Mouse (Mus musculus): ENCODE measurements around the gene Gm17093. TPM values are rescaled to one million over a fixed set of nuclear protein-coding genes. Genes with fewer than 3 reads are reported as not detected.

The Gm17093 gene
- not detected for polyA plus RNA-seq (2014; fragmentation: Illumina TruSeq; extraction: RNeasy Lipid Tissue Mini Kit (QIAGEN cat#74804); ENCODE audit: low read depth, low replicate concordance)

DNA sequence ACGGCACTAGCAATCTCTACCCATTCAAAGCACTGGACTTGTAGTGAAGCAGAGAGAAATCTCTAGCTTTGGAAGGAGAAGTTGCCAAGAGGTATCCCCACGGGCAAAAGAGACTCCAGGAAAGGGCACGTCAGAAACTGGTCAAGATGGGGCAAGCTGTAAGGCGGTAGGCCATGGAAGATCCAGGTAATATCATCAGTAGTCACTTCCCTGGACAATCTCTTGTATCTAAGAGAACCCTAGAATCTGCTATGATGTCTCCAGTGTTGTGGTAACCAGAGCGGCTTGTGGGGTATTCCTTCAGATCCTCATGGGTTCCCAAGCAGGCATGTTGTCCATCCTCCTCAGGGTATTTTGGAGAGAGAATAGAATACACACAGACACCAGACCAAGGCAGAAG is at the start of gene Gm17093:
Gene Gm17093 (plus strand): TSS at position 301 of the 400 bp plus-strand sequence.

DNA sequence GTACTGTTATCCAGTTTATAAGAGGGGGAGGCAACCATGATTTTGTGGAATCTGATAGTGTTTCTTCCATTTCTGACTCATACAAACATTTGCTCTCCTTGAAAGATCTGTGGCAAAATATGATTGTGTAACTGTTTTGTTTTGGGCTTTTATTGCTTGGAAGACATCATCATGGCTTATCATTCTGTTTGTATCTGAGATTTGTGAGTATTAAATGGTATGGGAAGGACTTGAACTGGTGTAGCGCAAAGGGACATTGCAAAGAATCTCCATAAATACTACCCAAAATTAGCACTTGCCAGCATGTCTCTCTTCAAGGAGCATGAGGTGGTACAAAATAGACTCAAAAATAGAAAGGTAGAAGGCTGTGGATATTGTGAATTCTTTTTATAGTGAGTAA is 25.9 kb upstream of the Gm17093 start, which contains the start of gene BC061237:
Gene BC061237 (plus strand): TSS at position 301 of the 400 bp plus-strand sequence.

Other genes starting within 250 kb of the Gm17093 start
- not detected for gene Gm8220, start 232.7 kb upstream of the Gm17093 start, polyA plus RNA-seq (2014; fragmentation: Illumina TruSeq; extraction: RNeasy Lipid Tissue Mini Kit (QIAGEN cat#74804); ENCODE audit: low read depth, low replicate concordance)
- not detected for gene Gm5930, start 179.7 kb upstream of the Gm17093 start, polyA plus RNA-seq (2014; fragmentation: Illumina TruSeq; extraction: RNeasy Lipid Tissue Mini Kit (QIAGEN cat#74804); ENCODE audit: low read depth, low replicate concordance)
- not detected for gene Gm8229, start 152.9 kb upstream of the Gm17093 start, polyA plus RNA-seq (2014; fragmentation: Illumina TruSeq; extraction: RNeasy Lipid Tissue Mini Kit (QIAGEN cat#74804); ENCODE audit: low read depth, low replicate concordance)
- not detected for gene Gm3371, start 107.6 kb upstream of the Gm17093 start, polyA plus RNA-seq (2014; fragmentation: Illumina TruSeq; extraction: RNeasy Lipid Tissue Mini Kit (QIAGEN cat#74804); ENCODE audit: low read depth, low replicate concordance)
- gene Gm8232, start 84.6 kb upstream of the Gm17093 start, polyA plus RNA-seq (2014; fragmentation: Illumina TruSeq; extraction: RNeasy Lipid Tissue Mini Kit (QIAGEN cat#74804); ENCODE audit: low read depth, low replicate concordance), result not detected
- gene BC061237, start 25.8 kb upstream of the Gm17093 start, polyA plus RNA-seq (2014; fragmentation: Illumina TruSeq; extraction: RNeasy Lipid Tissue Mini Kit (QIAGEN cat#74804); ENCODE audit: low read depth, low replicate concordance), result not detected
- gene Gm8247, start 64.9 kb downstream of the Gm17093 start, polyA plus RNA-seq (2014; fragmentation: Illumina TruSeq; extraction: RNeasy Lipid Tissue Mini Kit (QIAGEN cat#74804); ENCODE audit: low read depth, low replicate concordance), result not detected
- gene Gm5624, start 109.7 kb downstream of the Gm17093 start, polyA plus RNA-seq (2014; fragmentation: Illumina TruSeq; extraction: RNeasy Lipid Tissue Mini Kit (QIAGEN cat#74804); ENCODE audit: low read depth, low replicate concordance), result not detected
- not detected for gene Gm8257, start 188.2 kb downstream of the Gm17093 start, polyA plus RNA-seq (2014; fragmentation: Illumina TruSeq; extraction: RNeasy Lipid Tissue Mini Kit (QIAGEN cat#74804); ENCODE audit: low read depth, low replicate concordance)
- not detected for gene Gm8267, start 232.1 kb downstream of the Gm17093 start, polyA plus RNA-seq (2014; fragmentation: Illumina TruSeq; extraction: RNeasy Lipid Tissue Mini Kit (QIAGEN cat#74804); ENCODE audit: low read depth, low replicate concordance)

Data from sigmoid colon, adult 10 weeks (tissue).